Mouse (Mus musculus): ENCODE results near the gene Elovl5. TPM values are rescaled to one million over a fixed set of nuclear protein-coding genes. Genes with fewer than 3 reads are reported as not detected.
"Not testable (repeated sequence)": the region's sequence is repeated elsewhere in the genome, so short reads cannot be mapped to it uniquely, and the experiment has no call there.

Elovl5 gene
- polyA plus RNA-seq, 1 experiment = 88.7 TPM

GRCm38 (mm10) chr9:77982616-77983015 is 65.5 kb downstream of the Elovl5 start:
- no peaks in the 10 kb centered on the region for H3K4me1 ChIP-seq (ENCODE audit: control insufficient read depth, insufficient read depth, low read length)
- TF ChIP-seq CTCF (IDR thresholded peaks at IDR 0.05; ENCODE audit: extremely low read depth, insufficient read depth, low read length) = no peak
- no peak for TF ChIP-seq POLR2A (IDR thresholded peaks at IDR 0.05; ENCODE audit: extremely low read depth, insufficient read depth, low read length)
- no peak overlapping the region for H3K4me3 ChIP-seq (ENCODE audit: insufficient read depth, low read length)
- no peak overlapping the region for H3K27ac ChIP-seq (ENCODE audit: insufficient read depth, low read length)

- H3K4me1 ChIP-seq (ENCODE audit: control insufficient read depth, insufficient read depth, low read length) = no peaks in the 10 kb centered on the region
- TF ChIP-seq POLR2A (IDR thresholded peaks at IDR 0.05; ENCODE audit: extremely low read depth, insufficient read depth, low read length) = no peak
- TF ChIP-seq CTCF (IDR thresholded peaks at IDR 0.05; ENCODE audit: extremely low read depth, insufficient read depth, low read length) = no peak
- no peak overlapping the region for H3K27ac ChIP-seq (ENCODE audit: insufficient read depth, low read length)
- H3K4me3 ChIP-seq (ENCODE audit: insufficient read depth, low read length) = no peak overlapping the region
Observed at GRCm38 (mm10) chr9:77983521-77983920, 66.4 kb downstream of the Elovl5 start.

- Histone ChIP-seq H3K4me3 (ENCODE audit: insufficient read depth, low read length) (no peak overlapping the region), H3K4me1 (ENCODE audit: control insufficient read depth, insufficient read depth, low read length) (peaks cover under 1% of the 10 kb centered on the region; the same call in 1 of the 2 replicates), H3K27ac (ENCODE audit: insufficient read depth, low read length) (no peak overlapping the region)
- TF ChIP-seq CTCF (IDR thresholded peaks at IDR 0.05; ENCODE audit: extremely low read depth, insufficient read depth, low read length) (no peak), POLR2A (IDR thresholded peaks at IDR 0.05; ENCODE audit: extremely low read depth, insufficient read depth, low read length) (no peak)
Observed at GRCm38 (mm10) chr9:77986153-77986795, 69.1 kb downstream of the Elovl5 start.

GRCm38 (mm10) chr9:77989626-77990025 is 72.5 kb downstream of the Elovl5 start:
- H3K4me3 ChIP-seq (ENCODE audit: insufficient read depth, low read length) = no peak overlapping the region
- TF ChIP-seq POLR2A (IDR thresholded peaks at IDR 0.05; ENCODE audit: extremely low read depth, insufficient read depth, low read length) (no peak), CTCF (IDR thresholded peaks at IDR 0.05; ENCODE audit: extremely low read depth, insufficient read depth, low read length) (no peak)
- peaks cover 2% of the 10 kb centered on the region; the same call in 1 of the 2 replicates for H3K4me1 ChIP-seq (ENCODE audit: control insufficient read depth, insufficient read depth, low read length)
- no peak overlapping the region for H3K27ac ChIP-seq (ENCODE audit: insufficient read depth, low read length)

GRCm38 (mm10) chr9:77990278-77990677 is 73.1 kb downstream of the Elovl5 start:
- Histone ChIP-seq H3K27ac (ENCODE audit: insufficient read depth, low read length) (no peak overlapping the region), H3K4me1 (ENCODE audit: control insufficient read depth, insufficient read depth, low read length) (peaks cover 2% of the 10 kb centered on the region; the same call in 1 of the 2 replicates)
- TF ChIP-seq POLR2A (IDR thresholded peaks at IDR 0.05; ENCODE audit: extremely low read depth, insufficient read depth, low read length) (no peak), CTCF (IDR thresholded peaks at IDR 0.05; ENCODE audit: extremely low read depth, insufficient read depth, low read length) (no peak)

GRCm38 (mm10) chr9:77991650-77992049 is 74.5 kb downstream of the Elovl5 start:
- no peak overlapping the region for H3K27ac ChIP-seq (ENCODE audit: insufficient read depth, low read length)
- H3K4me3 ChIP-seq (ENCODE audit: insufficient read depth, low read length) = no peak overlapping the region
- peaks cover 2% of the 10 kb centered on the region; the same call in 1 of the 2 replicates for H3K4me1 ChIP-seq (ENCODE audit: control insufficient read depth, insufficient read depth, low read length)
- TF ChIP-seq CTCF (IDR thresholded peaks at IDR 0.05; ENCODE audit: extremely low read depth, insufficient read depth, low read length) (no peak), POLR2A (IDR thresholded peaks at IDR 0.05; ENCODE audit: extremely low read depth, insufficient read depth, low read length) (no peak)

More at GRCm38 (mm10) chr9:77990278-77990677, 73.1 kb downstream of the Elovl5 start:
- H3K4me3 ChIP-seq (ENCODE audit: insufficient read depth, low read length) = no peak overlapping the region

GRCm38 (mm10) chr9:77992276-77992675 is 75.1 kb downstream of the Elovl5 start:
- Histone ChIP-seq H3K4me1 (ENCODE audit: control insufficient read depth, insufficient read depth, low read length) (peaks cover 2% of the 10 kb centered on the region; the same call in 1 of the 2 replicates), H3K4me3 (ENCODE audit: insufficient read depth, low read length) (no peak overlapping the region), H3K27ac (ENCODE audit: insufficient read depth, low read length) (no peak overlapping the region)
- TF ChIP-seq POLR2A (IDR thresholded peaks at IDR 0.05; ENCODE audit: extremely low read depth, insufficient read depth, low read length) (no peak), CTCF (IDR thresholded peaks at IDR 0.05; ENCODE audit: extremely low read depth, insufficient read depth, low read length) (no peak)

- Histone ChIP-seq H3K27ac (ENCODE audit: insufficient read depth, low read length) (no peak overlapping the region), H3K4me3 (ENCODE audit: insufficient read depth, low read length) (no peak overlapping the region), H3K4me1 (ENCODE audit: control insufficient read depth, insufficient read depth, low read length) (peaks cover 2% of the 10 kb centered on the region; the same call in 1 of the 2 replicates)
- no peak for TF ChIP-seq CTCF (IDR thresholded peaks at IDR 0.05; ENCODE audit: extremely low read depth, insufficient read depth, low read length)
- TF ChIP-seq POLR2A (IDR thresholded peaks at IDR 0.05; ENCODE audit: extremely low read depth, insufficient read depth, low read length) = no peak
Observed at GRCm38 (mm10) chr9:77993101-77993500, 75.9 kb downstream of the Elovl5 start.

GRCm38 (mm10) chr9:77993538-77994255 is 76.5 kb downstream of the Elovl5 start:
- H3K4me1 ChIP-seq (ENCODE audit: control insufficient read depth, insufficient read depth, low read length); H3K4me3 ChIP-seq (ENCODE audit: insufficient read depth, low read length); H3K27ac ChIP-seq (ENCODE audit: insufficient read depth, low read length): not testable (repeated sequence)

GRCm38 (mm10) chr9:77995235-77995634 is 78.1 kb downstream of the Elovl5 start:
- Histone ChIP-seq H3K4me3 (ENCODE audit: insufficient read depth, low read length) (no peak overlapping the region), H3K4me1 (ENCODE audit: control insufficient read depth, insufficient read depth, low read length) (peaks cover 2% of the 10 kb centered on the region; the same call in 1 of the 2 replicates), H3K27ac (ENCODE audit: insufficient read depth, low read length) (no peak overlapping the region)
- no peak for TF ChIP-seq CTCF (IDR thresholded peaks at IDR 0.05; ENCODE audit: extremely low read depth, insufficient read depth, low read length)
- TF ChIP-seq POLR2A (IDR thresholded peaks at IDR 0.05; ENCODE audit: extremely low read depth, insufficient read depth, low read length) = no peak

Measured in cortical plate, adult 2 months (tissue).